Mouse (Mus musculus) limb, embryonic 11.5 days (tissue): ENCODE results near the gene Ltbp2. TPM values are rescaled to one million over a fixed set of nuclear protein-coding genes. Genes with fewer than 3 reads are reported as not detected.

Experiments
- ATAC-seq: fragments of 200-750 bp; cut with Nextera tagmentation; 2 replicates; pipeline ENCODE4 v1.8.0; 2017; ENCODE audit warnings: low read depth; ENCODE audit not compliant: insufficient number of reproducible peaks, low FRiP score, low TSS enrichment
- DNase-seq: peaks from one replicate; pipeline ENCODE4 v3.0.0-alpha.2; 2015; ENCODE audit warnings: low spot score
- H3K27ac ChIP-seq: fragments of 300-500 bp; sonication (generic); replicated peaks from 2 replicates; pipeline ENCODE4 v1.5.1; 2014; ENCODE audit warnings: low read depth, mild to moderate bottlenecking, low read length
- H3K27me3 ChIP-seq: fragments of 300-500 bp; sonication (generic); 2 replicates; pipeline ENCODE4 v1.6.1; 2014; ENCODE audit warnings: mild to moderate bottlenecking, low read length, mixed read lengths; ENCODE audit not compliant: control insufficient read depth, insufficient read depth
- H3K36me3 ChIP-seq: fragments of 300-500 bp; sonication (generic); 2 replicates; pipeline ENCODE4 v1.6.1; 2014; ENCODE audit warnings: mild to moderate bottlenecking, low read length, moderate library complexity, mixed read lengths; ENCODE audit not compliant: control insufficient read depth, insufficient read depth
- H3K4me1 ChIP-seq: fragments of 300-500 bp; sonication (generic); 2 replicates; pipeline ENCODE4 v1.6.1; 2014; ENCODE audit warnings: low read length, mixed read lengths; ENCODE audit not compliant: control insufficient read depth, insufficient read depth
- H3K4me2 ChIP-seq: fragments of 300-500 bp; sonication (generic); 2 replicates; pipeline ENCODE4 v1.6.1; 2014; ENCODE audit warnings: low read depth, mild to moderate bottlenecking, moderate library complexity; ENCODE audit not compliant: severe bottlenecking
- H3K4me3 ChIP-seq: fragments of 300-500 bp; sonication (generic); 2 replicates; pipeline ENCODE4 v1.5.1; 2014; ENCODE audit warnings: low read depth, low read length
- H3K9ac ChIP-seq: fragments of 300-500 bp; sonication (generic); 2 replicates; pipeline ENCODE4 v1.6.1; 2014; ENCODE audit warnings: mild to moderate bottlenecking, low read length
- H3K9me3 ChIP-seq: fragments of 300-500 bp; sonication (generic); 2 replicates; pipeline ENCODE4 v1.6.1; 2016; ENCODE audit warnings: low read length; ENCODE audit not compliant: control insufficient read depth
- WGBS: fragments of 180-500 bp; shearing (Covaris S2); extraction: QIAGEN DNeasy Blood & Tissue Kit; methylation state at CpG from one replicate; pipeline ENCODE4 v1.1.7; 2014; 5-methylcytosine and 5-hydroxymethylcytosine counted together
- polyA plus RNA-seq: library from polyadenylated mRNA; unstranded; fragments of >200 nt; fragmentation: Nextera tagmentation; extraction: Ambion mirVana; gene quantifications from 2 replicates; pipeline ENCODE4 v1.2.1, GENCODE M21; 2014

Ltbp2 gene
- polyA plus RNA-seq, 1 experiment from 2014 or later: 0.23 TPM

- H3K9ac ChIP-seq: no peak overlapping the region
- H3K4me2 ChIP-seq: no peak overlapping the region
- 36% methylated on average over 9 of the region's 9 CpGs for WGBS
Measured at GRCm38 (mm10) chr12:84865431-84865830, 10.9 kb downstream of the Ltbp2 start.

GRCm38 (mm10) chr12:84864801-84865200 lies 11.5 kb downstream of the Ltbp2 start:
- WGBS: 70% methylated on average over 7 of the region's 7 CpGs
- no peak for ATAC-seq

More at GRCm38 (mm10) chr12:84865431-84865830, 10.9 kb downstream of the Ltbp2 start:
- H3K9me3 ChIP-seq: no peaks in the 10 kb centered on the region
- H3K4me3 ChIP-seq: no peak overlapping the region
- 0 out of 2 replicates have a peak overlapping the region, but pooled peaks have one; percentile 9 for H3K27ac ChIP-seq
- no peaks in the 10 kb centered on the region for H3K36me3 ChIP-seq
- 0 out of 2 replicates have a peak, but pooled peaks have one; percentile 11 for ATAC-seq
- peaks cover 12% of the 10 kb centered on the region for H3K4me1 ChIP-seq
- DNase-seq: no peak
- H3K27me3 ChIP-seq: no peaks in the 10 kb centered on the region

GRCm38 (mm10) chr12:84863196-84863595 lies 13.1 kb downstream of the Ltbp2 start:
- Histone ChIP-seq H3K4me1 (peaks cover 16% of the 10 kb centered on the region), H3K4me3 (no peak overlapping the region), H3K4me2 (no peak overlapping the region), H3K27ac (no peak overlapping the region), H3K9me3 (no peaks in the 10 kb centered on the region), H3K9ac (no peak overlapping the region), H3K36me3 (no peaks in the 10 kb centered on the region), H3K27me3 (no peaks in the 10 kb centered on the region)
- WGBS: 81% methylated on average over 5 of the region's 5 CpGs
- no peak for DNase-seq
- no peak for ATAC-seq

More at GRCm38 (mm10) chr12:84864801-84865200, 11.5 kb downstream of the Ltbp2 start:
- H3K4me1 ChIP-seq: peaks cover 12% of the 10 kb centered on the region
- H3K9me3 ChIP-seq: no peaks in the 10 kb centered on the region
- no peaks in the 10 kb centered on the region for H3K36me3 ChIP-seq
- no peak overlapping the region for H3K27ac ChIP-seq
- no peak overlapping the region for H3K9ac ChIP-seq
- H3K4me2 ChIP-seq: no peak overlapping the region
- H3K27me3 ChIP-seq: no peaks in the 10 kb centered on the region
- DNase-seq: no peak
- H3K4me3 ChIP-seq: no peak overlapping the region

GRCm38 (mm10) chr12:84862136-84862910 lies 14.0 kb downstream of the Ltbp2 start:
- WGBS: 58% methylated on average over 14 of the region's 14 CpGs
- Histone ChIP-seq H3K4me1 (peaks cover 16% of the 10 kb centered on the region), H3K4me2 (no peak overlapping the region), H3K9ac (no peak overlapping the region), H3K9me3 (no peaks in the 10 kb centered on the region), H3K27ac (peak overlapping the region; percentile 10; the same call in 1 of the 2 replicates), H3K36me3 (no peaks in the 10 kb centered on the region), H3K27me3 (no peaks in the 10 kb centered on the region), H3K4me3 (no peak overlapping the region)
- ATAC-seq (no peak), DNase-seq (peak; percentile 46)

GRCm38 (mm10) chr12:84858149-84859113 lies 17.9 kb downstream of the Ltbp2 start:
- ATAC-seq: no peak
- WGBS: 31% methylated on average over 17 of the region's 17 CpGs
- H3K27ac ChIP-seq: no peak overlapping the region
- H3K36me3 ChIP-seq: no peaks in the 10 kb centered on the region
- no peaks in the 10 kb centered on the region for H3K9me3 ChIP-seq
- no peaks in the 10 kb centered on the region for H3K27me3 ChIP-seq
- DNase-seq: no peak
- H3K4me3 ChIP-seq: no peak overlapping the region
- no peak overlapping the region for H3K9ac ChIP-seq
- no peak overlapping the region for H3K4me2 ChIP-seq
- peaks cover 8% of the 10 kb centered on the region; the same call in 1 of the 2 replicates for H3K4me1 ChIP-seq

- Histone ChIP-seq H3K4me2 (no peak overlapping the region), H3K4me1 (peaks cover 8% of the 10 kb centered on the region; the same call in 1 of the 2 replicates), H3K36me3 (no peaks in the 10 kb centered on the region), H3K27me3 (no peaks in the 10 kb centered on the region), H3K9ac (no peak overlapping the region), H3K27ac (no peak overlapping the region), H3K4me3 (no peak overlapping the region), H3K9me3 (no peaks in the 10 kb centered on the region)
- DNase-seq: no peak
- whole genome bisulfite sequencing: 66% methylated on average over 4 of the region's 4 CpGs
- no peak for ATAC-seq
Measured at GRCm38 (mm10) chr12:84857706-84858105, 18.6 kb downstream of the Ltbp2 start.

- no peaks in the 10 kb centered on the region for H3K27me3 ChIP-seq
- WGBS: 77% methylated on average over 8 of the region's 8 CpGs
- H3K27ac ChIP-seq: no peak overlapping the region
- no peak overlapping the region for H3K4me2 ChIP-seq
- H3K9ac ChIP-seq: no peak overlapping the region
- peaks cover 6% of the 10 kb centered on the region for H3K4me1 ChIP-seq
- H3K4me3 ChIP-seq: no peak overlapping the region
- DNase-seq (no peak), ATAC-seq (no peak)
- no peaks in the 10 kb centered on the region for H3K9me3 ChIP-seq
- no peaks in the 10 kb centered on the region for H3K36me3 ChIP-seq
Measured at GRCm38 (mm10) chr12:84856532-84856931, 19.8 kb downstream of the Ltbp2 start.

GRCm38 (mm10) chr12:84855084-84855625 lies 21.2 kb downstream of the Ltbp2 start:
- 86% methylated on average over 4 of the region's 4 CpGs for WGBS
- Histone ChIP-seq H3K4me3 (no peak overlapping the region), H3K4me1 (peaks cover 10% of the 10 kb centered on the region), H3K9ac (no peak overlapping the region), H3K36me3 (no peaks in the 10 kb centered on the region), H3K27me3 (no peaks in the 10 kb centered on the region), H3K4me2 (no peak overlapping the region), H3K9me3 (no peaks in the 10 kb centered on the region), H3K27ac (no peak overlapping the region)
- ATAC-seq: no peak
- no peak for DNase-seq
